Mouse (Mus musculus) forebrain, embryonic 11.5 days (tissue): Measurements from ENCODE around the gene Mast3. TPM values are rescaled to one million over a fixed set of nuclear protein-coding genes. Genes with fewer than 3 reads are reported as not detected.

Source experiments
- ATAC-seq: fragments of 200-750 bp; cut with Nextera tagmentation; replicated peaks from 2 replicates; pipeline ENCODE4 v1.8.0; 2017; ENCODE audit warnings: moderate TSS enrichment; ENCODE audit not compliant: low FRiP score
- DNase-seq: peaks from one replicate; pipeline ENCODE4 v3.0.0-alpha.2; 2017; ENCODE audit warnings: low spot score
- H3K27ac ChIP-seq: fragments of 300-500 bp; sonication (generic); 2 replicates; pipeline ENCODE4 v1.5.1; 2014; ENCODE audit warnings: low read depth, low read length
- H3K27me3 ChIP-seq: fragments of 300-500 bp; sonication (generic); 2 replicates; pipeline ENCODE4 v1.6.1; 2014; ENCODE audit warnings: mild to moderate bottlenecking, low read length, mixed read lengths; ENCODE audit not compliant: control insufficient read depth, insufficient read depth
- H3K36me3 ChIP-seq: fragments of 300-500 bp; sonication (generic); 2 replicates; pipeline ENCODE4 v1.6.1; 2014; ENCODE audit warnings: mild to moderate bottlenecking, low read length, moderate library complexity, mixed read lengths; ENCODE audit not compliant: control insufficient read depth, insufficient read depth
- H3K4me1 ChIP-seq: fragments of 300-500 bp; sonication (generic); replicated peaks from 2 replicates; pipeline ENCODE4 v1.6.1; 2014; ENCODE audit warnings: low read length, mixed read lengths; ENCODE audit not compliant: control insufficient read depth, insufficient read depth
- H3K4me2 ChIP-seq: fragments of 300-500 bp; sonication (generic); 2 replicates; pipeline ENCODE4 v1.6.1; 2014; ENCODE audit warnings: low read depth, mild to moderate bottlenecking, low read length, moderate library complexity, mixed read lengths; ENCODE audit not compliant: severe bottlenecking
- H3K4me3 ChIP-seq: fragments of 300-500 bp; sonication (generic); 2 replicates; pipeline ENCODE4 v1.5.1; 2014; ENCODE audit warnings: low read depth, low read length
- H3K9ac ChIP-seq: fragments of 300-500 bp; sonication (generic); 2 replicates; pipeline ENCODE4 v1.6.1; 2014; ENCODE audit warnings: low read length
- H3K9me3 ChIP-seq: fragments of 300-500 bp; sonication (generic); 2 replicates; pipeline ENCODE4 v1.6.1; 2016; ENCODE audit warnings: low read length, mixed read lengths; ENCODE audit not compliant: control insufficient read depth
- WGBS: fragments of 180-500 bp; shearing (Covaris S2); extraction: QIAGEN DNeasy Blood & Tissue Kit; methylation state at CpG from one replicate; pipeline ENCODE4 v1.1.7; 2014; 5-methylcytosine and 5-hydroxymethylcytosine counted together
- polyA plus RNA-seq: library from polyadenylated mRNA; unstranded; fragments of >200 nt; fragmentation: Nextera tagmentation; extraction: Ambion mirVana; gene quantifications from 2 replicates; pipeline ENCODE4 v1.2.1, GENCODE M21; 2014

Gene Mast3
- polyA plus RNA-seq, 1 experiment from 2014 or later, result 15.9 TPM

GRCm38 (mm10) chr8:70803761-70804480 is 933 bp downstream of the Mast3 start:
- DNase-seq, result peak; percentile 68
- H3K9me3 ChIP-seq, result no peaks in the 10 kb centered on the region
- H3K36me3 ChIP-seq, result no peaks in the 10 kb centered on the region
- H3K4me3 ChIP-seq, result peak overlapping the region; percentile 46
- no peak for ATAC-seq
- H3K4me2 ChIP-seq, result peak overlapping the region; percentile 84
- 1% methylated on average over 45 of the region's 47 CpGs for WGBS
- no peak overlapping the region for H3K27ac ChIP-seq
- peaks cover 31% of the 10 kb centered on the region for H3K27me3 ChIP-seq
- peaks cover 11% of the 10 kb centered on the region; the same call in 1 of the 2 replicates for H3K4me1 ChIP-seq
- H3K9ac ChIP-seq, result peak overlapping the region; percentile 48

GRCm38 (mm10) chr8:70802786-70803510 is 1.9 kb downstream of the Mast3 start:
- 72% methylated on average over 11 of the region's 11 CpGs for WGBS
- H3K4me1 ChIP-seq, result peaks cover 13% of the 10 kb centered on the region; the same call in 1 of the 2 replicates
- H3K4me3 ChIP-seq, result no peak overlapping the region
- no peak overlapping the region for H3K9ac ChIP-seq
- no peak for ATAC-seq
- H3K36me3 ChIP-seq, result no peaks in the 10 kb centered on the region
- DNase-seq, result no peak
- H3K9me3 ChIP-seq, result no peaks in the 10 kb centered on the region
- H3K27me3 ChIP-seq, result peaks cover 40% of the 10 kb centered on the region
- H3K4me2 ChIP-seq, result no peak overlapping the region
- H3K27ac ChIP-seq, result no peak overlapping the region

- Histone ChIP-seq H3K4me3 (no peak overlapping the region), H3K27me3 (peaks cover 42% of the 10 kb centered on the region), H3K9ac (no peak overlapping the region), H3K9me3 (no peaks in the 10 kb centered on the region), H3K36me3 (no peaks in the 10 kb centered on the region), H3K4me2 (no peak overlapping the region), H3K4me1 (peaks cover 18% of the 10 kb centered on the region; the same call in 1 of the 2 replicates), H3K27ac (no peak overlapping the region)
- WGBS, result 86% methylated on average over 1 of the region's 1 CpGs
- DNase-seq (no peak), ATAC-seq (no peak)
These were observed 3.0 kb downstream of the Mast3 start for GRCm38 (mm10) chr8:70801830-70802229.

- DNase-seq (no peak), ATAC-seq (no peak)
- no peak overlapping the region for H3K4me2 ChIP-seq
- no peaks in the 10 kb centered on the region for H3K36me3 ChIP-seq
- no peak overlapping the region for H3K9ac ChIP-seq
- H3K4me3 ChIP-seq, result no peak overlapping the region
- WGBS, result 40% methylated on average over 15 of the region's 15 CpGs
- H3K27ac ChIP-seq, result no peak overlapping the region
- H3K4me1 ChIP-seq, result peaks cover 22% of the 10 kb centered on the region; the same call in 1 of the 2 replicates
- H3K9me3 ChIP-seq, result no peaks in the 10 kb centered on the region
- peaks cover 42% of the 10 kb centered on the region for H3K27me3 ChIP-seq
These were observed 3.7 kb downstream of the Mast3 start for GRCm38 (mm10) chr8:70801156-70801555.

GRCm38 (mm10) chr8:70800648-70801047 is 4.2 kb downstream of the Mast3 start:
- Histone ChIP-seq H3K27ac (no peak overlapping the region), H3K27me3 (peaks cover 40% of the 10 kb centered on the region), H3K4me3 (no peak overlapping the region), H3K36me3 (no peaks in the 10 kb centered on the region), H3K4me2 (no peak overlapping the region), H3K9me3 (no peaks in the 10 kb centered on the region), H3K9ac (no peak overlapping the region), H3K4me1 (peaks cover 23% of the 10 kb centered on the region; the same call in 1 of the 2 replicates)
- ATAC-seq (no peak), DNase-seq (no peak)
- WGBS, result 51% methylated on average over 10 of the region's 10 CpGs

- Histone ChIP-seq H3K4me1 (peaks cover 16% of the 10 kb centered on the region; the same call in 1 of the 2 replicates), H3K27ac (no peak overlapping the region)
These were observed 6.6 kb downstream of the Mast3 start for GRCm38 (mm10) chr8:70798281-70798680.

GRCm38 (mm10) chr8:70797081-70798070 is 7.5 kb downstream of the Mast3 start:
- H3K27ac ChIP-seq, result no peak overlapping the region
- peak; percentile 96 for DNase-seq
- no peaks in the 10 kb centered on the region for H3K36me3 ChIP-seq
- no peaks in the 10 kb centered on the region for H3K9me3 ChIP-seq
- H3K4me3 ChIP-seq, result peak overlapping the region; percentile 58
- H3K4me2 ChIP-seq, result peak overlapping the region; percentile 82
- peaks cover 22% of the 10 kb centered on the region for H3K4me1 ChIP-seq
- ATAC-seq, result peak; percentile 86
- H3K27me3 ChIP-seq, result peaks cover 25% of the 10 kb centered on the region
- WGBS, result 1% methylated on average over 55 of the region's 57 CpGs
- peak overlapping the region; percentile 59 for H3K9ac ChIP-seq

More at GRCm38 (mm10) chr8:70798281-70798680, 6.6 kb downstream of the Mast3 start:
- no peaks in the 10 kb centered on the region for H3K36me3 ChIP-seq
- peak overlapping the region; percentile 58; the same call in 1 of the 2 replicates for H3K4me3 ChIP-seq
- no peaks in the 10 kb centered on the region for H3K9me3 ChIP-seq
- ATAC-seq (no peak), DNase-seq (no peak)
- 12% methylated on average over 15 of the region's 15 CpGs for WGBS
- peaks cover 28% of the 10 kb centered on the region for H3K27me3 ChIP-seq
- H3K4me2 ChIP-seq, result peak overlapping the region; percentile 82
- H3K9ac ChIP-seq, result peak overlapping the region; percentile 59; the same call in 1 of the 2 replicates
